Mouse (Mus musculus) heart, adult 10 weeks (tissue): Measurements from ENCODE around the gene Rgs1. TPM values are rescaled to one million over a fixed set of nuclear protein-coding genes. Genes with fewer than 3 reads are reported as not detected.

Source experiments
- polyA plus RNA-seq: library from polyadenylated mRNA; stranded (reverse); fragments of 350-450 nt; fragmentation: Illumina TruSeq; extraction: RNeasy Lipid Tissue Mini Kit (QIAGEN cat#74804); gene quantifications from one replicate; pipeline ENCODE4 v1.2.3, GENCODE M21; 2014; ENCODE audit warnings: low read depth, low replicate concordance

Gene Rgs1
- polyA plus RNA-seq = not detected

DNA sequence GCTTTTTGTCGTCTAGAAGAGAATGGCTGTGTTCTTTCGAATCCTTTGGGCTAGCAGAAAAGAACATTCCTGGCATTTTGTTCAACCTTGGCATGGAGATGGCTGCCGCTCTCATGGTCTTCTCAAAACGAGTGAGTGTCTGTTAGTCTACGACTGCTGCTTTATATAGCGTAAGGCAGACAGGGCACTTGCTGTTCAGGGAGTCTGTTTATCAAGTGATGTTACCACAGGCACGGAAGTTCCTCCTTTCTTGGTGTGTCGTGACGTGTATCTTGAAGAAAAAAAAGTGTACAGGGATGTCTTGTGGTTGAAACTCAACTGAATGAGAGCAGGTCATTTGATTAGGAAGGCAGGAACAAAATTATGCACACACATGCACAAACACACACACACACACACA lies at the start of gene Rgs1:
Gene Rgs1, minus strand, starts transcription at position 320 of the 400 bp plus-strand sequence.

Other genes with a start within 250 kb of the Rgs1 start
- 42.2 TPM for gene Rgs2, start 245.1 kb downstream of the Rgs1 start, polyA plus RNA-seq
- gene Rgs13, start 71.9 kb downstream of the Rgs1 start, polyA plus RNA-seq = not detected